ENCODE assay signal across 26 mouse cellular contexts in genomic region chr9:39518595-39518994, GRCm38 (mm10). TPM values are rescaled to one million over a fixed set of nuclear protein-coding genes. Genes with fewer than 3 reads are reported as not detected.
DNase-seq lines count a peak whose midpoint lies in the region; ATAC-seq and TF ChIP-seq lines count a peak whose summit lies in the region.
"Had no signal": no experiment of that assay in that cellular context is flagged by ENCODE, and none has a peak within 500 bp of the region (broad histone marks: within the 10 kb centered on the region; RNA-seq: fewer than 3 reads in every experiment).

No protein-coding gene starts in this region.

- no peaks in the 10 kb centered on the region for H3K9me3 ChIP-seq in lung, embryonic 14.5 days (ENCODE audit: low read depth, low read length)
- H3K9me3 ChIP-seq: forebrain, embryonic 12.5 days; G1E; heart, embryonic 13.5 days; hindbrain, embryonic 15.5 days had no signal

- H3K36me3 ChIP-seq in lung, embryonic 14.5 days (ENCODE audit: insufficient read depth): no peaks in the 10 kb centered on the region
- H3K36me3 ChIP-seq: forebrain, embryonic 12.5 days; G1E; heart, embryonic 13.5 days; hindbrain, embryonic 15.5 days had no signal

- no peak overlapping the region for H3K4me2 ChIP-seq in lung, embryonic 14.5 days
- H3K4me2 ChIP-seq: forebrain, embryonic 12.5 days; heart, embryonic 13.5 days; hindbrain, embryonic 15.5 days had no signal

- H3K4me1 ChIP-seq in lung, embryonic 14.5 days (ENCODE audit: insufficient read depth): no peaks in the 10 kb centered on the region
- H3K4me1 ChIP-seq: forebrain, embryonic 12.5 days; heart, embryonic 13.5 days; hindbrain, embryonic 15.5 days had no signal

- no peak overlapping the region for H3K9ac ChIP-seq in lung, embryonic 14.5 days
- H3K9ac ChIP-seq: forebrain, embryonic 12.5 days; heart, embryonic 13.5 days; hindbrain, embryonic 15.5 days had no signal

- peak; percentile 6 for DNase-seq in embryo, embryonic 10 days (ENCODE audit: low spot score)
- no peak for DNase-seq in embryo, embryonic 9.5 days (ENCODE audit: extremely low spot score)
- DNase-seq in lung, embryonic 14.5 days: peak; percentile 11
- DNase-seq in lung, postnatal 10 days: no peak
- peak; percentile 7 for DNase-seq in forelimb bud, embryonic 11.5 days (ENCODE audit: low read depth, low spot score)
- no peak for DNase-seq in left cerebral cortex, adult 9 months (ENCODE audit: low spot score in 2 of 2)
- no peak for DNase-seq in T-cell, adult 2 months (ENCODE audit: low spot score)
- DNase-seq: adrenal gland, postnatal 14 days; B cell, adult 2 months; cerebellum, adult 11-12 months; cerebellum, adult 9-10 months; cerebellum, postnatal 25 days; gastrocnemius, adult 2 months; gastrocnemius, postnatal 36 days; heart, adult 11 months; heart, postnatal 36 days had no signal

- TF ChIP-seq CTCF in lung, embryonic 14.5 days (IDR thresholded peaks at IDR 0.05; ENCODE audit: low read depth): no peak

- H3K27me3 ChIP-seq in lung, embryonic 14.5 days (ENCODE audit: insufficient read depth, low read length): no peaks in the 10 kb centered on the region
- H3K27me3 ChIP-seq: forebrain, embryonic 12.5 days; heart, embryonic 13.5 days; hindbrain, embryonic 15.5 days had no signal

- H3K4me3 ChIP-seq in lung, embryonic 14.5 days (ENCODE audit: low read depth, low read length): no peak overlapping the region
- H3K4me3 ChIP-seq: forebrain, embryonic 12.5 days; gastrocnemius, adult 2 months; heart, embryonic 13.5 days; hindbrain, embryonic 15.5 days had no signal

- ATAC-seq in lung, embryonic 14.5 days (ENCODE audit: insufficient read depth): no peak
- ATAC-seq: activated CD4-positive, CD25-positive, alpha-beta regulatory T cell, adult 4 months; CD4-positive, CD25-positive, alpha-beta regulatory T cell, adult 4 months; forebrain, embryonic 16.5 days had no signal

- no peak overlapping the region for H3K27ac ChIP-seq in lung, embryonic 14.5 days (ENCODE audit: low read depth)
- H3K27ac ChIP-seq: forebrain, embryonic 12.5 days; gastrocnemius, adult 2 months; heart, embryonic 13.5 days; hindbrain, embryonic 15.5 days had no signal

RNA-seq across cellular contexts. Expression of gene Olfr957, which starts 3.0 kb away (rescaled TPM):
- polyA plus RNA-seq in lung, embryonic 14.5 days (2014; fragmentation: Nextera tagmentation; extraction: Ambion mirVana): not detected in 2 replicates
- polyA plus RNA-seq: activated CD4-positive, CD25-positive, alpha-beta regulatory T cell, adult 4 months; CD4-positive, CD25-positive, alpha-beta regulatory T cell, adult 4 months; cortical plate, adult 2 months; forebrain, embryonic 12.5 days; forebrain, embryonic 16.5 days; G1E; heart, embryonic 13.5 days; heart, postnatal 0 days; hindbrain, embryonic 11.5 days; hindbrain, embryonic 15.5 days had no signal

RNA-seq across cellular contexts. Expression of gene Olfr44, which starts 24.8 kb away (rescaled TPM):
- polyA plus RNA-seq in lung, embryonic 14.5 days (2014; fragmentation: Nextera tagmentation; extraction: Ambion mirVana): not detected in 2 replicates
- polyA plus RNA-seq: activated CD4-positive, CD25-positive, alpha-beta regulatory T cell, adult 4 months; CD4-positive, CD25-positive, alpha-beta regulatory T cell, adult 4 months; cortical plate, adult 2 months; forebrain, embryonic 12.5 days; forebrain, embryonic 16.5 days; G1E; heart, embryonic 13.5 days; heart, postnatal 0 days; hindbrain, embryonic 11.5 days; hindbrain, embryonic 15.5 days had no signal

RNA-seq across cellular contexts. Expression of gene Olfr958, which starts 35.3 kb away (rescaled TPM):
- polyA plus RNA-seq in lung, embryonic 14.5 days (2014; fragmentation: Nextera tagmentation; extraction: Ambion mirVana): not detected in 2 replicates
- polyA plus RNA-seq: activated CD4-positive, CD25-positive, alpha-beta regulatory T cell, adult 4 months; CD4-positive, CD25-positive, alpha-beta regulatory T cell, adult 4 months; cortical plate, adult 2 months; forebrain, embryonic 12.5 days; forebrain, embryonic 16.5 days; G1E; heart, embryonic 13.5 days; heart, postnatal 0 days; hindbrain, embryonic 11.5 days; hindbrain, embryonic 15.5 days had no signal

RNA-seq across cellular contexts. Expression of gene Olfr955, which starts 46.9 kb away (rescaled TPM):
- polyA plus RNA-seq in lung, embryonic 14.5 days (2014; fragmentation: Nextera tagmentation; extraction: Ambion mirVana): not detected in 2 replicates
- polyA plus RNA-seq: activated CD4-positive, CD25-positive, alpha-beta regulatory T cell, adult 4 months; CD4-positive, CD25-positive, alpha-beta regulatory T cell, adult 4 months; cortical plate, adult 2 months; forebrain, embryonic 12.5 days; forebrain, embryonic 16.5 days; G1E; heart, embryonic 13.5 days; heart, postnatal 0 days; hindbrain, embryonic 11.5 days; hindbrain, embryonic 15.5 days had no signal

RNA-seq across cellular contexts. Expression of gene Olfr959, which starts 56.8 kb away (rescaled TPM):
- polyA plus RNA-seq in lung, embryonic 14.5 days (2014; fragmentation: Nextera tagmentation; extraction: Ambion mirVana): not detected in 2 replicates
- polyA plus RNA-seq: activated CD4-positive, CD25-positive, alpha-beta regulatory T cell, adult 4 months; CD4-positive, CD25-positive, alpha-beta regulatory T cell, adult 4 months; cortical plate, adult 2 months; forebrain, embryonic 12.5 days; forebrain, embryonic 16.5 days; G1E; heart, embryonic 13.5 days; heart, postnatal 0 days; hindbrain, embryonic 11.5 days; hindbrain, embryonic 15.5 days had no signal

Comparison
In these comparisons a context has a peak if more than half of its experiments do, and no peak if none do; other contexts are left out.
1. DNase-seq: peak in embryo, embryonic 10 days (single experiment), lung, embryonic 14.5 days (single experiment) and forelimb bud, embryonic 11.5 days (single experiment); none in embryo, embryonic 9.5 days (single experiment), lung, postnatal 10 days (single experiment), left cerebral cortex, adult 9 months (0 of 2) and T-cell, adult 2 months (single experiment).